Mouse (Mus musculus): ENCODE measurements at regions not wholly inside any gene's neighbourhood (a gene's known extent, or its start where the extent isn't known, plus 50 kb on each side); places are given as distances from the start of the nearest gene placed in this dataset.

DNA sequence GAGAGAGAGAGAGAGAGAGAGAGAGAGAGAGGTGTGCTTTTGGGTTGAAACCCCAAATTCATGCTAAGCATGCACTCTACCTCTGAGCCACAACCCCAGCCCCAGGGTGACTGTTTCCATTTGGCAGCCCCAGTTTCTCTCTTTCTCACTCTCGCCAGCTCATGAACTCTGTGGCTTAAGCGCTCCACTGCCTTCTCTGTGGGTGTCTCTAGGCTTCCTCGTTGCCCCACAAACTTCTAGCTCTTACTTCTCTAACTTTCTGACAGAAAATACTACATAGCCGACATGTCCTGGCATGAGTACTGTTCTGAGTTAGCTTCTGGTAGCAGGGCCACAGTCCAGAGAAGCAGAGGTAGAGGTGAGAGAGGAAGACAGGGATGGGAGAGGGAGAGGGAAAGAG, 110.8 kb upstream of the Marcks start:
- no peak for TF ChIP-seq CTCF (IDR thresholded peaks at IDR 0.05)
- TF ChIP-seq POLR2A (IDR thresholded peaks at IDR 0.05; ENCODE audit: insufficient read depth, low read depth, low read length): no peak
